8 mouse cellular contexts compared by ENCODE assay signal in genomic region chr17:33783408-33783807, GRCm38 (mm10). TPM values are rescaled to one million over a fixed set of nuclear protein-coding genes. Genes with fewer than 3 reads are reported as not detected.
DNase-seq lines count a peak whose midpoint lies in the region; ATAC-seq and TF ChIP-seq lines count a peak whose summit lies in the region.
"Had no signal": no experiment of that assay in that cellular context is flagged by ENCODE, and none has a peak within 500 bp of the region (broad histone marks: within the 10 kb centered on the region; RNA-seq: fewer than 3 reads in every experiment).

No protein-coding gene starts in this region.

- peak; percentile 63 for TF ChIP-seq EP300 in lung, postnatal 0 days (IDR thresholded peaks at IDR 0.05)

- no peaks in the 10 kb centered on the region for H3K27me3 ChIP-seq in embryonic facial prominence, embryonic 15.5 days
- no peaks in the 10 kb centered on the region for H3K27me3 ChIP-seq in lung, postnatal 0 days (replicated peaks; ENCODE audit: insufficient read depth, low read length)

- H3K4me1 ChIP-seq in embryonic facial prominence, embryonic 15.5 days: peaks cover 51% of the 10 kb centered on the region
- H3K4me1 ChIP-seq in lung, postnatal 0 days (ENCODE audit: insufficient read depth, low read depth, low read length): peaks cover 25% of the 10 kb centered on the region

- no peaks in the 10 kb centered on the region for H3K36me3 ChIP-seq in embryonic facial prominence, embryonic 15.5 days
- H3K36me3 ChIP-seq in lung, postnatal 0 days (ENCODE audit: insufficient read depth, low read length): no peaks in the 10 kb centered on the region

- peak overlapping the region; percentile 61 for H3K27ac ChIP-seq in embryonic facial prominence, embryonic 15.5 days (replicated peaks)
- peak overlapping the region; percentile 47 for H3K27ac ChIP-seq in lung, postnatal 0 days (ENCODE audit: low read length)
- H3K27ac ChIP-seq: liver, embryonic 15.5 days had no signal

- no peak for ATAC-seq in embryonic facial prominence, embryonic 15.5 days (ENCODE audit: insufficient number of reproducible peaks, low FRiP score, low TSS enrichment, low read depth)
- peak; percentile 18; the same call in 1 of the 2 replicates for ATAC-seq in lung, postnatal 0 days

- TF ChIP-seq CTCF in lung, postnatal 0 days (IDR thresholded peaks at IDR 0.05): no peak

- H3K4me2 ChIP-seq in embryonic facial prominence, embryonic 15.5 days (replicated peaks): no peak overlapping the region
- no peak overlapping the region for H3K4me2 ChIP-seq in lung, postnatal 0 days (replicated peaks; ENCODE audit: low read depth, low read length)
- H3K4me2 ChIP-seq: liver, embryonic 15.5 days had no signal

- intact Hi-C loops in heart, postnatal 14 days (cut with DNase I): no loop called here

- H3K9me3 ChIP-seq in embryonic facial prominence, embryonic 15.5 days (replicated peaks): no peaks in the 10 kb centered on the region
- H3K9me3 ChIP-seq in lung, postnatal 0 days (ENCODE audit: low read length): no peaks in the 10 kb centered on the region
- H3K9me3 ChIP-seq: liver, embryonic 15.5 days had no signal

- peak; percentile 78 to 84 for DNase-seq in urinary bladder, adult 18-20 months (ENCODE audit: low spot score in 2 of 2)
- no peak for DNase-seq in urinary bladder, postnatal 10 days (ENCODE audit: low spot score)
- DNase-seq in heart, postnatal 14 days: peak; percentile 83 to 91
- DNase-seq in lung, postnatal 0 days (ENCODE audit: low spot score): peak; percentile 89
- peak; percentile 73 to 74 for DNase-seq in urinary bladder, postnatal 4 days (ENCODE audit: low spot score in 2 of 2)
- DNase-seq in thymus, postnatal 36 days: no peak

- no peak overlapping the region for H3K4me3 ChIP-seq in embryonic facial prominence, embryonic 15.5 days (replicated peaks)
- no peak overlapping the region for H3K4me3 ChIP-seq in lung, postnatal 0 days (ENCODE audit: low read depth, low read length)
- H3K4me3 ChIP-seq: liver, embryonic 15.5 days had no signal

- no peak overlapping the region for H3K9ac ChIP-seq in embryonic facial prominence, embryonic 15.5 days
- H3K9ac ChIP-seq in lung, postnatal 0 days (replicated peaks; ENCODE audit: low read depth): no peak overlapping the region
- H3K9ac ChIP-seq: liver, embryonic 15.5 days had no signal

RNA-seq across cellular contexts. Expression of gene Angptl4, which starts 1.8 kb away (rescaled TPM):
- 58.8 and 67.2 TPM in 2 replicates for polyA plus RNA-seq in embryonic facial prominence, embryonic 15.5 days (2015; fragmentation: Nextera tagmentation; extraction: Ambion mirVana)
- total RNA-seq in heart, postnatal 14 days (2021): 10 to 100 TPM; 20.5 to 31.6 TPM
- 125 and 137 TPM in 2 replicates for polyA plus RNA-seq in lung, postnatal 0 days (2015; fragmentation: Nextera tagmentation; extraction: Ambion mirVana)

RNA-seq across cellular contexts. Expression of gene Rab11b, which starts 23.1 kb away (rescaled TPM):
- 269 and 325 TPM in 2 replicates for polyA plus RNA-seq in embryonic facial prominence, embryonic 15.5 days (2015; fragmentation: Nextera tagmentation; extraction: Ambion mirVana)
- total RNA-seq in heart, postnatal 14 days (2021): 100 to 1,000 TPM; 271 to 275 TPM
- polyA plus RNA-seq in lung, postnatal 0 days (2015; fragmentation: Nextera tagmentation; extraction: Ambion mirVana): 258 and 279 TPM in 2 replicates

RNA-seq across cellular contexts. Expression of gene Kank3, which starts 26.9 kb away (rescaled TPM):
- 45.3 and 45.8 TPM in 2 replicates for polyA plus RNA-seq in embryonic facial prominence, embryonic 15.5 days (2015; fragmentation: Nextera tagmentation; extraction: Ambion mirVana)
- total RNA-seq in heart, postnatal 14 days (2021): 100 to 1,000 TPM in 1 of 2 experiments, 10 to 100 TPM in 1; 96.9 to 104 TPM
- polyA plus RNA-seq in lung, postnatal 0 days (2015; fragmentation: Nextera tagmentation; extraction: Ambion mirVana): 186 and 211 TPM in 2 replicates

RNA-seq across cellular contexts. Expression of gene Rps28, which starts 41.0 kb away (rescaled TPM):
- polyA plus RNA-seq in embryonic facial prominence, embryonic 15.5 days (2015; fragmentation: Nextera tagmentation; extraction: Ambion mirVana): 998 and 1,000 TPM in 2 replicates
- total RNA-seq in heart, postnatal 14 days (2021): 100 to 1,000 TPM; 736 to 815 TPM
- polyA plus RNA-seq in lung, postnatal 0 days (2015; fragmentation: Nextera tagmentation; extraction: Ambion mirVana): 906 and 1,023 TPM in 2 replicates

RNA-seq across cellular contexts. Expression of gene Ndufa7, which starts 41.0 kb away (rescaled TPM):
- polyA plus RNA-seq in embryonic facial prominence, embryonic 15.5 days (2015; fragmentation: Nextera tagmentation; extraction: Ambion mirVana): 432 and 453 TPM in 2 replicates
- 100 to 1,000 TPM; 544 to 555 TPM for total RNA-seq in heart, postnatal 14 days (2021)
- 455 and 501 TPM in 2 replicates for polyA plus RNA-seq in lung, postnatal 0 days (2015; fragmentation: Nextera tagmentation; extraction: Ambion mirVana)

Comparison
In these comparisons a context has a peak if more than half of its experiments do, and no peak if none do; other contexts are left out.
1. DNase-seq: peak in urinary bladder, adult 18-20 months (2 of 2), heart, postnatal 14 days (2 of 2), lung, postnatal 0 days (single experiment) and urinary bladder, postnatal 4 days (2 of 2); none in urinary bladder, postnatal 10 days (single experiment) and thymus, postnatal 36 days (0 of 2).